Mouse (Mus musculus) forebrain, embryonic 15.5 days (tissue): ENCODE measurements around the gene Tns1. TPM values are rescaled to one million over a fixed set of nuclear protein-coding genes. Genes with fewer than 3 reads are reported as not detected.
A peak's percentile ranks its signal among the peaks of the same experiment; 100 is the strongest.
"Not testable (repeated sequence)": the region's sequence is repeated elsewhere in the genome, so short reads cannot be mapped to it uniquely, and the experiment has no call there.

Experiments
- ATAC-seq: fragments of 200-750 bp; cut with Nextera tagmentation; replicated peaks from 2 replicates; pipeline ENCODE4 v1.8.0; 2017; ENCODE audit warnings: mild to moderate bottlenecking, moderate TSS enrichment, moderate library complexity
- H3K27ac ChIP-seq: fragments of 300-500 bp; sonication (generic); replicated peaks from 2 replicates; pipeline ENCODE4 v1.5.1; 2015; ENCODE audit warnings: mild to moderate bottlenecking, inconsistent platforms
- H3K27me3 ChIP-seq: fragments of 300-500 bp; sonication (generic); 2 replicates; pipeline ENCODE4 v1.6.1; 2015; ENCODE audit warnings: inconsistent platforms
- H3K36me3 ChIP-seq: fragments of 300-500 bp; sonication (generic); 2 replicates; pipeline ENCODE4 v1.6.1; 2015; ENCODE audit warnings: mild to moderate bottlenecking, inconsistent platforms
- H3K4me1 ChIP-seq: fragments of 300-500 bp; sonication (generic); 2 replicates; pipeline ENCODE4 v1.6.1; 2015; ENCODE audit warnings: inconsistent platforms
- H3K4me2 ChIP-seq: fragments of 300-500 bp; sonication (generic); replicated peaks from 2 replicates; pipeline ENCODE4 v1.6.1; 2015; ENCODE audit warnings: mild to moderate bottlenecking, inconsistent platforms
- H3K4me3 ChIP-seq: fragments of 300-500 bp; sonication (generic); 2 replicates; pipeline ENCODE4 v1.5.1; 2015; ENCODE audit warnings: mild to moderate bottlenecking, inconsistent platforms
- H3K9ac ChIP-seq: fragments of 300-500 bp; sonication (generic); replicated peaks from 2 replicates; pipeline ENCODE4 v1.6.1; 2015; ENCODE audit warnings: mild to moderate bottlenecking, inconsistent platforms
- H3K9me3 ChIP-seq: fragments of 300-500 bp; sonication (generic); 2 replicates; pipeline ENCODE4 v1.6.1; 2016; ENCODE audit warnings: inconsistent platforms
- WGBS: fragments of 180-500 bp; shearing (Covaris S2); methylation state at CpG from one replicate; pipeline ENCODE4 v1.1.7; 2015; ENCODE audit warnings: mixed read lengths; 5-methylcytosine and 5-hydroxymethylcytosine counted together
- polyA plus RNA-seq: library from polyadenylated mRNA; unstranded; fragments of >200 nt; fragmentation: Nextera tagmentation; extraction: Ambion mirVana; gene quantifications from 2 replicates; pipeline ENCODE4 v1.2.1, GENCODE M21; 2015

The Tns1 gene
- polyA plus RNA-seq: 6.0 and 7.9 TPM in 2 replicates

GRCm38 (mm10) chr1:74124021-74124981, at the start of gene Tns1:
Gene Tns1 (minus strand): TSS chr1:74124449.
- H3K4me3 ChIP-seq: peak within 1 kb of the TSS; percentile 51
- peak within 1 kb of the TSS; percentile 94 for H3K4me2 ChIP-seq
- no peak within 1 kb of the TSS for H3K27ac ChIP-seq
- H3K9me3 ChIP-seq: no peaks in the 10 kb centered on the region
- peak within 1 kb of the TSS; percentile 44 for H3K9ac ChIP-seq
- peaks cover 5% of the 10 kb centered on the region; the same call in 1 of the 2 replicates for H3K27me3 ChIP-seq
- 2% methylated on average over 84 of the region's 84 CpGs for WGBS
- peak; percentile 51 for ATAC-seq
- no peaks in the 10 kb centered on the region for H3K36me3 ChIP-seq
- H3K4me1 ChIP-seq: peaks cover 27% of the 10 kb centered on the region

DNA sequence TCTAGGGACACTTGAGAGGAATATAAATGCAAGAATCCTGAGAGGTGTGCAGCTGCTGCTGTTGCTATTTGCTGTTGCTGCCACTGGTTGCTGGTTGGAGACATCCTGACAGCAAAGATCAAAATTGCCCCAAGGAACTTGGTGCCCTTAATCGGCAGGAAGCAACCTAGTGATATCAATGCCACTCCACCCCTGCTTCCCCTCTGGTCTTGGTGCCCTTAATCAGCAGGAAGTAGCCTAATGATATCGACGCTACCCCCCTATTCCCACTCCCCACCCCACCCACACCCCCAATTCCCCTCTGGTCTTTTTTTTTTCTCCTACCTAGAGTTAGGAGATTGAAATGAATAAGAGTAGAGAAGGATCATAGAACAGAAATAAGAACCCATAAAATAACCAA, 48.5 kb upstream of the Tns1 start:
- no peaks in the 10 kb centered on the region for H3K36me3 ChIP-seq
- H3K9me3 ChIP-seq: no peaks in the 10 kb centered on the region
- ATAC-seq: no peak
- no peak overlapping the region for H3K27ac ChIP-seq
- no peak overlapping the region for H3K9ac ChIP-seq
- no peak overlapping the region for H3K4me3 ChIP-seq
- WGBS: 89% methylated on average over 3 of the region's 3 CpGs
- H3K27me3 ChIP-seq: no peaks in the 10 kb centered on the region
- H3K4me1 ChIP-seq: no peaks in the 10 kb centered on the region
- no peak overlapping the region for H3K4me2 ChIP-seq

GRCm38 (mm10) chr1:74169721-74170120, 45.5 kb upstream of the Tns1 start:
- Histone ChIP-seq H3K4me1 (no peaks in the 10 kb centered on the region), H3K9me3 (no peaks in the 10 kb centered on the region), H3K27ac (no peak overlapping the region), H3K4me2 (no peak overlapping the region), H3K4me3 (no peak overlapping the region), H3K27me3 (no peaks in the 10 kb centered on the region), H3K36me3 (no peaks in the 10 kb centered on the region), H3K9ac (no peak overlapping the region)
- WGBS: 86% methylated on average over 3 of the region's 3 CpGs
- no peak for ATAC-seq

GRCm38 (mm10) chr1:74167136-74167535, 42.9 kb upstream of the Tns1 start:
- WGBS: 90% methylated on average over 5 of the region's 5 CpGs
- no peaks in the 10 kb centered on the region for H3K4me1 ChIP-seq
- H3K4me2 ChIP-seq: no peak overlapping the region
- no peaks in the 10 kb centered on the region for H3K36me3 ChIP-seq
- no peak overlapping the region for H3K4me3 ChIP-seq
- no peak for ATAC-seq
- H3K9ac ChIP-seq: no peak overlapping the region
- no peak overlapping the region for H3K27ac ChIP-seq
- no peaks in the 10 kb centered on the region for H3K9me3 ChIP-seq
- H3K27me3 ChIP-seq: no peaks in the 10 kb centered on the region

DNA sequence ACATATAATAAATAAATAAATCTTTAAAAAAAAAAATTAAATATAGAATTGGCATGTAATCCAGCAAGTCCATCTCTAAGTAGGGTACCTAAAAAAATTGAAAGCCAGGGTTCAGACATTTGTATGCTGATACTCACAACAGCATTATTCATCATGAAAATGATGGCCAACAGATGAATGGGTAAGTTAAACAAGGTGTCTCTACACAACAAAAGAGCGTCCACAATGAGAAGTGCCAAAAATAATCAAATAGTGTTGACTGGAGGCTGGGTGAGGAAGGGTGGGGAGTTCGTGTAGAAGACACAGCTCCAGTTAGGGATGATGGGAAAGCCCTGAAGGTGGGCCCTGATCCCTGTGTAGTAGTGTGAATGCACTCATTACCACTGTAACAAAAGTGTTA, 35.8 kb upstream of the Tns1 start:
- H3K27me3 ChIP-seq: no peaks in the 10 kb centered on the region
- H3K4me3 ChIP-seq: no peak overlapping the region
- no peak for ATAC-seq
- no peaks in the 10 kb centered on the region for H3K4me1 ChIP-seq
- no peaks in the 10 kb centered on the region for H3K9me3 ChIP-seq
- WGBS: 70% methylated on average over 2 of the region's 2 CpGs
- no peak overlapping the region for H3K27ac ChIP-seq
- H3K36me3 ChIP-seq: no peaks in the 10 kb centered on the region
- no peak overlapping the region for H3K4me2 ChIP-seq
- H3K9ac ChIP-seq: no peak overlapping the region

GRCm38 (mm10) chr1:74159613-74160012, 35.4 kb upstream of the Tns1 start:
- H3K9me3 ChIP-seq, H3K27ac ChIP-seq, ATAC-seq, H3K27me3 ChIP-seq, H3K4me1 ChIP-seq, H3K36me3 ChIP-seq, H3K9ac ChIP-seq, H3K4me3 ChIP-seq, H3K4me2 ChIP-seq: not testable (repeated sequence)
- WGBS: 89% methylated on average over 5 of the region's 5 CpGs

GRCm38 (mm10) chr1:74156381-74156910, 32.2 kb upstream of the Tns1 start:
- ATAC-seq: no peak
- H3K9me3 ChIP-seq: no peaks in the 10 kb centered on the region
- H3K4me2 ChIP-seq: no peak overlapping the region
- no peak overlapping the region for H3K4me3 ChIP-seq
- H3K4me1 ChIP-seq: no peaks in the 10 kb centered on the region
- H3K27me3 ChIP-seq: no peaks in the 10 kb centered on the region
- no peak overlapping the region for H3K27ac ChIP-seq
- 62% methylated on average over 14 of the region's 14 CpGs for WGBS
- H3K36me3 ChIP-seq: no peaks in the 10 kb centered on the region
- no peak overlapping the region for H3K9ac ChIP-seq

DNA sequence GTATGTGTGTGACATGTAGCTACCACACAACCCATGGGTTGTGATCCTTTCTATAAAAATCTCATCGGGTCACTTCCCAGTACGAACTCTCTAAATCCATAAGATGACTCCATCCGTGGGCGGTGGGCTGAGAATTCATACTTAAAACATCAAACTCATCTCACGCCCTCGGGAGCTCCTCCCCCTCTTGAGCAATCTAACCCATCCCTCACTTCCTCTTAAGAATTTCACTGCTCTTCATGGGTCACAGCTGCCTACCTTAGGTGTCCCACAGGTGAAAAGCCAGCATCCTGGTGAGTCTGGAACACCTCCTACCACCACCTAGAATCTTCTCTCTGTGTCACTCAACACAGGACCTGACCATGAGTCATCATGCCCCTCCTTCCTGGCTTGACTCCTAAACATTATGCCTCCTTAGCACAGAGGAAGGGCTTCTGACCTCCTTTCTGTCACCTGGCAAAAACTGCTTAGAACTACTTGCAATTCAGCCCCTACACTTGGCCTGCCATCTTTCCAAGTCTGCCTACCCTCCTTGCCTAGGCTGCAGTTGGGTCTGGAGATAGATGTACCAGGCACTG, 31.3 kb upstream of the Tns1 start:
- H3K4me1 ChIP-seq: no peaks in the 10 kb centered on the region
- no peaks in the 10 kb centered on the region for H3K36me3 ChIP-seq
- WGBS: 90% methylated on average over 6 of the region's 6 CpGs
- H3K27ac ChIP-seq: no peak overlapping the region
- no peaks in the 10 kb centered on the region for H3K27me3 ChIP-seq
- no peak overlapping the region for H3K9ac ChIP-seq
- H3K4me2 ChIP-seq: no peak overlapping the region
- H3K4me3 ChIP-seq: no peak overlapping the region
- H3K9me3 ChIP-seq: no peaks in the 10 kb centered on the region
- ATAC-seq: no peak

GRCm38 (mm10) chr1:74153461-74154184, 29.4 kb upstream of the Tns1 start, which contains the start of gene Cxcr2:
Gene Cxcr2 (plus strand): TSS chr1:74153989.
- H3K4me3 ChIP-seq: no peak within 1 kb of the TSS
- no peak within 1 kb of the TSS for H3K27ac ChIP-seq
- no peaks in the 10 kb centered on the region for H3K27me3 ChIP-seq
- H3K36me3 ChIP-seq: no peaks in the 10 kb centered on the region
- H3K9me3 ChIP-seq: no peaks in the 10 kb centered on the region
- WGBS: 84% methylated on average over 8 of the region's 8 CpGs
- no peaks in the 10 kb centered on the region for H3K4me1 ChIP-seq
- no peak for ATAC-seq
- no peak within 1 kb of the TSS for H3K4me2 ChIP-seq
- H3K9ac ChIP-seq: no peak within 1 kb of the TSS

- no peaks in the 10 kb centered on the region for H3K36me3 ChIP-seq
- no peak overlapping the region for H3K27ac ChIP-seq
- no peaks in the 10 kb centered on the region for H3K4me1 ChIP-seq
- no peaks in the 10 kb centered on the region for H3K27me3 ChIP-seq
- no peak overlapping the region for H3K4me3 ChIP-seq
- 88% methylated on average over 3 of the region's 3 CpGs for WGBS
- H3K9me3 ChIP-seq: no peaks in the 10 kb centered on the region
- H3K9ac ChIP-seq: no peak overlapping the region
- H3K4me2 ChIP-seq: no peak overlapping the region
- ATAC-seq: no peak
Observed at GRCm38 (mm10) chr1:74151091-74151490, 26.8 kb upstream of the Tns1 start.

DNA sequence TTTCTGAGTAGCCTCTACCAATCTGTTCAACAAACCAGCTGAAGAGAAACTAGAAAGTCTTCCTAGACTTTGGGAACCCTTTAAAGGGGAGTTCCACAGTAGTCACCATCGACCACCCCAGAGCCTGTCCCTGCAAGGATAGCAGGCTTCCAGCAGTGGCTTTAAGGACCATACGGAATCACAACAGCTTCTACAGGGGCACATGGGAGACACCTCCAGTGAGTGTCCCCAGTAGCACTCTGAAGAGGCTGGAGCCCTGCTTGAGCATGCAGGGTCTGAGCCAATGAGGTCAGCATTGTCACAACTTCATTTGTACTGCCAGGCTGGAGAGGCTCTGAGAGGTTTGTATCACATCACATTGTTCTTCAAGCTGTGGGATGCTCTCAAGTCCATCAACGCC, 25.9 kb upstream of the Tns1 start:
- Histone ChIP-seq H3K27ac (no peak overlapping the region), H3K9me3 (no peaks in the 10 kb centered on the region), H3K36me3 (no peaks in the 10 kb centered on the region), H3K27me3 (no peaks in the 10 kb centered on the region), H3K9ac (no peak overlapping the region), H3K4me1 (no peaks in the 10 kb centered on the region), H3K4me2 (no peak overlapping the region), H3K4me3 (no peak overlapping the region)
- no peak for ATAC-seq
- 55% methylated on average over 3 of the region's 3 CpGs for WGBS
